Mouse (Mus musculus): ENCODE measurements around the gene 4930433I11Rik. TPM values are rescaled to one million over a fixed set of nuclear protein-coding genes. Genes with fewer than 3 reads are reported as not detected.
"Not testable (repeated sequence)": the region's sequence is repeated elsewhere in the genome, so short reads cannot be mapped to it uniquely, and the experiment has no call there.

4930433I11Rik gene
- total RNA-seq (2021): not detected in 2 replicates
- long read RNA-seq, experiment 1: 0 reads
- long read RNA-seq, experiment 2: 0 reads

GRCm38 (mm10) chr7:40987243-40987642 lies at the start of gene 4930433I11Rik:
4930433I11Rik (plus strand) TSS chr7:40987543.
- DNase-seq: no peak

GRCm38 (mm10) chr7:40939371-40939770 lies 48.0 kb upstream of the 4930433I11Rik start:
- DNase-seq: no peak

- no peak for DNase-seq
Observed at GRCm38 (mm10) chr7:40942233-40942935, 45.0 kb upstream of the 4930433I11Rik start.

DNA sequence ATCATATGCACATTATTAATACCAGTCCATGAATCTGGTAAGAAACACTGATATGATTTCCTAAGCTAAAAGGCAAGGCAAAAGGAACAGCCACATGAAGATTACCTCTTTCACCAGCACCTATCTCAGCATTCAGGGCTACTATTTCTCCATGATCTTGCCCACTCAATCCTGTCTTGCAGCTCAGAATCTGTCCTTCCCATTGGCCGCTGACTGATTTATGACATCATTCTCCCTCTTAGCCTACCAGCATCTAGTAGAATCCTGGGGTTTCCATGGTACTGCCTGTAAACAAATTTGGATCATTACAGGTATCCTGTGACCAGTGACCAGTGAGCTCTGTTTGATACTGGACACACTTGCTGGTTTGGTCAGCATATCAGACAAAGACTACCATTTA lies 45.1 kb downstream of the 4930433I11Rik start, which contains the start of gene Gm4884:
Gm4884 (plus strand) TSS at position 301 of the 400 bp plus-strand sequence.
- not testable (repeated sequence) for DNase-seq

DNA sequence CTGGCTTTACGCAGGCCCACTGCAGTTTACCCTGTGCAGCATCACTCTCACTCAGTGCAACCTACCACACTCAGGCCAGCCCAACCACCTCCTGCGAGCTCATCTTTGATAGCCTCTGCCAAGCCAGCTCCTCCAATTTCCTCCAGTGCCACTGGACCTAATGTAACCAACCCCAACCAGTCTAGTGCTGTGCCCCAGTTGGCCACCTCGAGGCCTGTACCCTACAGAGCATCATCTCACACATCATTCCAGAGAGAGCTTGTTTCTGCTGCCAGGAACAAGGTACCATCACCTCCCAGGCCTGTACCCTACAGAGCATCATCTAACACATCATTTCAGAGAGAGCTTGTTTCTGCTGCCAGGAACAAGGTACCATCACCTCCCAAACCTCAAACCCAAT lies 56.7 kb downstream of the 4930433I11Rik start:
- not testable (repeated sequence) for DNase-seq

Other genes starting within 250 kb of the 4930433I11Rik start
- 0.74 and 1.1 TPM in 2 replicates for gene Vstm2b, start 89.2 kb upstream of the 4930433I11Rik start, total RNA-seq (2021)
- not detected in 2 replicates for gene Gm4884, start 45.2 kb downstream of the 4930433I11Rik start, total RNA-seq (2021)
- gene Gm5592, start 166.3 kb downstream of the 4930433I11Rik start, total RNA-seq (2021): not detected in 2 replicates

Measured in adrenal gland, postnatal 14 days (tissue).